Mouse (Mus musculus) kidney, postnatal 36 days (tissue): ENCODE results near the gene Cherp.

Experiments used
- DNase-seq, 2 experiments: peaks; one replicate each; pipeline ENCODE4 v3.0.0; 2021 to 2022; ENCODE audit warnings: mixed read lengths in 2 of 2

Gene Cherp

DNA sequence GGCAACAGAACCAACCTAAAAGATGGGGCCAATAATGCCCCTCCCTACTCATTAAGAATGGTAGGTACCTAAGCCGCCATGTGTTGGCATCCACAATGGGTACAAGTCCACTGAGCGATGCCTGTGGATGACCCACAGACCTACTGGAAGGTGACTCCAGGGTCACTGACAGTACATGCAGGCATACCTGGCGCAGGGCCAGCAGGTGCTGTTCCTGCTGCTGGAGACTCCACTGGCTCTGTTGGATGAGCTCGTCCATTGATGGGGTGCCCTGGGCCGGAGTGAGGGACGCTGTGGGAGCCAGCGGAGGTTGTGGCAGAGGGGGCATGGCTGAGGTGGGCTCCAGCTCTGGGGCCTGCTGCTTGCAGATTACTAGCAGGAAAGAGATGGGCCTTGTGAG lies 4.3 kb downstream of the Cherp start:
- peak; percentile 20 to 68 for DNase-seq

DNA sequence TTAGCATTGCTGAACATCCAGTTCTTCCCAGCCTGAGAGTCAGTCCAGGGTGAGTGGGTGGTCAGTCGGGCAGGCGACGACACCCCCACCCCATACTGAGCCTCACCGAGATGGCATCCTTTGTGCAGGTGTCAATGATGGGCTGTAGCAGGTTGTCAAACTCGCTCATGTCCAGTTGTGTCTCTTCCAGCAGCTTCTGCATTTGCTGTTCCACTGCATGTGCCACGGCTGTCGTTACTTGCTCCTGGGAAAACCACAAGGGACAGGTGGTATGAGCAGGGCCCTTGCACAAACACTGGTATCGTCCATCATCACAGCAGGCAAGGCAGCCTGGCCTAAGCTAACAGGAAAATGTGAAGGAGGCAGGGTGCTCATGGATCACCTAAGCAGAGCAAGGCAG lies 5.0 kb downstream of the Cherp start:
- no peak for DNase-seq

DNA sequence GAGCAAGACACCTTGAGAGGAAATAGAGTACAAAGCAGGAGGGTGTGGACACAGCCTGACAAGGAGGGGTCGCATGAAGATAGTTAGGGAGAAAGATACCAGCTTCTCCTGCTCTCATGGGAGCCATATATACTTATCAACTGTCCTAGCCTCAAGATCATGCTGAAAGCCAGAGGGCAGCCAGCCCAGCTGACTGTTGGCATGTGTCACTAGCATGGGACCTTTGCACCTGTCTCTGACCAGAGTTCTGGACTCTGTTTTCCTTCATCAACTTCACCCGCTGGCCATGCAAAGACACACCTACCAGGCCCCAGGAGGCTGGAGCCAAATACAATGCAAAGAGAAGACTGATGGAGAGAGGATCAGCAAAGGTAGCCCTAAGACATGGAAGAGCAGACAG lies 5.8 kb downstream of the Cherp start:
- peak; percentile 48 to 66 for DNase-seq

DNA sequence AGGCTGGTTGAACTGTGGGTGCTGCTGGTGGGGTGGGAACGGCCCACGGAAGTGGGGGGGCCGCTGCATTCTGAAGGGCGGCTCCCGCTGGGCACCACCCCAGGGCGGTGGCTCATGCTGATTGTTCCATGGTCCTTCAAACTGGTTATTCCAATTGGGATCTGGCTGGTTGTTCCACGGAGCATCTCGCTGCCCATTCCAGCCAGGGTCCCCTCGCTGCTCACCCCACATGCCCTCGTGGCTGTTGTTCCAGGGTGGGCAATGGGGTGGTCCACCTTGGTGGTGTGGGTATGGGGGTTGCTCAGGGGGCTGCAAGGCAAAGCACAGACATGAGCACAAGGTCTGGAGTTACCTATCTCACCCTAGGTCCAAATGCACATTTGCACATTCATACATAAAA lies 10.8 kb downstream of the Cherp start:
- no peak for DNase-seq

DNA sequence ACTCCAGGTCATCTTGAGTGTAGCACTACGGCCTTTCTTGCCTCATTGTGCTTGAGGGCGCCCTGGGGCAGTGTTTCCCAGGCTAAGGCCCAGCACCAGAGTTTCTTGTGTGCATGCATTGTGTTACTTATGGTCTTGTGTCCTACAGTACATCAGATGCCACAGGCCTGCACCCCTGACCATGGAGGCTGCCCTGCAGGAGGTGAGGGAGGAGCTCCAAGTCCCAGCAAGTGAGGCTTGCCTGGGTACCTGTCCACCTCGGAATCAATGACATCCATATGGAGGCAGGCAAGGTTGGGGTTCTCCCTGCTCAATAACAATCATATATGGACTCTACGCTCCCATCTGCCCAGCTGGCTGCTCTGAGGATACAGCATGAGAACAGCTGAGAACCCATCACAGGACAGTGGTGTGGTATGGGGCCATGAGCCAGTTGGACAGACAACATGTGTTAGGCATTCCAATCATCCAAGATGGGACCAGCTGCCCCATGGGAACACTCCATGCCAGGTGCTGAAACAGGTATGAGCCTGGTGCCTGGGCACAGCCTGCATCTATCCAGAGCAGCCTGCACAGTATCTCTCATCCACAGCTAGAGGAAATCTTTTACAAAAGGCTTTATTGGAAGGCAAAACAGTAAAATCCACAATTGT lies 15.0 kb downstream of the Cherp start:
- DNase-seq, result no peak

DNA sequence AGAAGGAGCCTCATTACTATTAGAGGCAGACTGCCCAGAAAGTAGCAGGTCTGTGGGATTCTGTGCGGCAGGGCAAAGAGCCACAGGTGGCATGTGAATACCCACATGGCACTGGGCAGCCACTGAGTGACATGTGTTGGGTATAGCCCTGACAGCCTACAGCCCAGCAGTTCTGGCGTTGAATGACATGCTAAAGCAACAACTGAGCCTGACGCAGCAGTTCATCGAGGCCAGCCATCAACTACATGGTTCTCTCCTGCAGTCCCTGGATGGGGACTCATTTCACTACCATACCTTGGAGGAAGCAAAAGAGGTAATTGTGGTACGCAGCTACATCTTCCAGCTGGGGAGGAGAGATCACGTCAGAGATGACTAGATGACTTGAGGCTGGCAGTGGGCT lies 16.6 kb downstream of the Cherp start:
- DNase-seq, result no peak

DNA sequence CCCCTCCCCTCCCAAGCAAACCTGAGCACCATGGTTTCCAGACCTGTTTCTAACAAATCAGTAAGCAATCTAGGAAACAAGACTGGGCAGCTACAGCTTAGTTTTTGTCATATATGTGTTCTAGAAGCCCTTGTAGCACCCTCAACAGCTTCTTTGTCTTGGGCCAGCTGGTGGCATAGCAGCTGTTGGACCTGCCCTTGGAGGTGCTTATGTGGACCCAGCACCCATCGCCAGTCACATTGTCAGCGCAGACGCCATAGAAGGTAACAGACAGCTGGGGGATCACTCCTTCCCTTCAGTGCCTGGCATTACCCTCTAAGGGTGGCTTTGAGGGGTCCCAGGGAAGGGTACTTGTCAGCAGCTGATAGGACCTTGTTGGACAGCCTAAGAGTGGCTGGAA lies 17.2 kb downstream of the Cherp start:
- no peak for DNase-seq

DNA sequence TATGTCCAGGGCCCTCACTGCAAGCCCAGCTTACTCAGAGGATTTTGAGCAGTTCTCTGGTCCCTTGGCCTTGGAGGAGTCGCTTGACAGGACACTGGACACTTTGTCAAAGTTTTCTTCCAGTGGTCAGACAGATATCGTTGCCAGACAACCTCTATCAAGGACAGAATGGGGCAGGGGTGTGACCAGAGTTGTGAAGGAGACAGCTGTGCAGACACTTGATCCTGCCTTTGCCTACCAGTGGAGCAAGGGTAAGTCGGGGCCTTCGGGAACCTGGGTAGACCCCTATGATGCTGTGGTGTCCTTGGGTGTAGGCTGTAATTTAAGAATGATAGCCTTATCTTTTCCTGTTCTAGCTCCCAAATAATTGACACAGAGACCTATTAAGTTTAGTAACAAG lies 19.7 kb downstream of the Cherp start:
- DNase-seq, result no peak

DNA sequence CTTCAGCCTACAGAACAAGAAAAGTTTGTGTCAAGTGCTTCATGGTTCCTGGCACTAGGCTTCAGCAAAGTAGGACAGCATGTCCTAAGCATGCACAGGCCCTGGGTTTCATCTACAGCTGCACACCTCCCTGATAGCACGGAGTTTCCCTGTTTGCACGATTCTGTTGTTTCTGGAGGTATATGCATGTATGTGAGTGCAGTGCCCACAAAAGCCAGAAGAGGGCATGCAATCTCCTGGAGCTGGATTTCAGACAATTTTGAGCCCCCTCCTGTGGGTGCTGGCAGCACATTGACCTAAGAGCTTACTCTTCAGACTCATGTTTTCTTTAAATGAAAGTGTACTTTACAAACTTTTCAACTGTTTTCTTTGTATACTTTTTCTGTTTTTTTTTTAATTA lies 21.1 kb downstream of the Cherp start:
- DNase-seq, result no peak

DNA sequence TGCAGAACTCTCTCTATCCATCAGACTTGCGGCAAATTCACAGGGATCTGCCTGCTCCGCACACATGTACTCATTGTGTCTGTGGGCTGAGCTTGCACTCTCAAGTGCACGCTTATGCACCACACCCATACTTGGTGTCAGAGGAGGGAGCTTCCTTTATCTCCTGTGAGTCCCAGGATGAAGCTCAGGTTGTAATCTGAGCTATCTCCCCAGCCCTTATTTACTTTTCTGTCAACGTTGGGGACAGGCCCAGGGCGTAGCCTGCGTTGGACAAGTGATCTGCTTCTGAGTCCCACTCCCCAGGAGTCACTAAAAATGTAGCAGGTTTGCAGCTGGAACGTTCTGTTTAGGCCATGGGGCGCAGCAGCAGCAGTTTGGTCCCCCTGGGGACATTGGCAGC lies 23.5 kb downstream of the Cherp start:
- no peak for DNase-seq

DNA sequence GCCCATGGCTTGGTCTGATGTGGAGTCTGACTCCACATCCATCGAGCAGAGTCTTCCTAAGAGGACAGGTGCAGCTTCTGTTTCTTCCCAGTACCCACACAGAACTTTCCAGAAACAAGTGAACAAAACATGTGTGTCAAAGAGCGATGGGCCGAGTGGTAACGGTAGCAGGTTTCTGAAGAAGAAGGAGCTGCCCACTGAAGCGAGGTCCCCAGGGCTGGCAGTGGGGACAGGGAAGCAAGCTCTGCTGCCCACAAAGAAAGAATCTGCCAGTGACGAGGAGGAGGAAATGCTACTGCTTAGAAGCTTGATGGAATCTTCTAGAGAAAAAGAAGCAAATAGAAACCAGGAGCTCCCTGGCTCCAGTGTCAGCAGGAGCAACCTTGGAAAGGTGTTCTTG lies 30.0 kb downstream of the Cherp start:
- DNase-seq, result no peak

DNA sequence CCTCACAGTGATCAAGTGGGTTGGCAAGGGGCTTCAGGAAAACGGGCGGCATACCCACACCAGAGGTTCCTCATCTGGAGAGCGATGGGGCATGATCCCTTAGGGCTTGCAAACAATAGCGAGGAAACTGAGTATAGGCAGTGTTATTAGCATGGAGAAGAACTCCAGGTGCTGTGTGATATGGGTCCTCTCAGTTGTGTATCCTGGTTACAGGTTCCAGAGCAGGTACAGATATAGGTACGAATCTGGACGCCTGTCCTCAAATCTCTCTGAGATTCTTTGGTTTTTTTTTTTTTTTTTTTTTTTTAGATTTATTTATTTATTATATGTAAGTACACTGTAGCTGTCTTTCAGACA lies 31.1 kb downstream of the Cherp start:
- no peak for DNase-seq

DNA sequence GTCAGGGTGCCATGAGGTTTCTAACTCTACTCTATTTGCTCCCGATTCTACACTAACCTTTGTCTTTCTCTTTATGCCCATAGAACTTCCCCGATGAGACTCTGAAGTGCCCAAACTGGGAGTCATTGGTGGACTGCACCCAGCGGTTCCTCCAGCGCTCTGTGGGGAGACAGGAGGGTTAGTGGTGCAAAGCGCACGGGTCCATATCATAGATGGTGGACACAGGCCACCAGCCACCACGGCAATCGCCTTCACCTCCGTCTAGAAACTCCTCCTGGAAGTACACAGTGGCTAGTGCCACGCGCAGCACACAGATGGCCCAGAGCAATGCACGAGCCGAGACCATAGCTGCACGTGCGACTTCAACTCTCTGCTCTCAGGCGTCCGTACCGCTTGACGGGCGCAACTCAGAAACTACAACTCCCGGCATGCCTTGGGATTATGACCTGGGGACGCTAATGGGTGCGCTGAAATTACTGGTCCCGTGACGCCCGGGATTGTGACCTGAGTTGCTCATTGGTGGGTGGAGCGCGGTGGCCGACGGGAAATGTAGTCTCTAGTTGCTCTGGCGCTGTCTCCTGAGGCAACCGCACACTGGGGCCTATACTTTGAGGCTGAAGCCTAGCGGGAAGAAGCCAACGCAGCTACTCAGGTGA lies 31.6 kb downstream of the Cherp start, which contains the start of the genes Calr3 and 1700030K09Rik:
Calr3 (minus strand) TSS at position 533 of the 656 bp plus-strand sequence.
1700030K09Rik (plus strand) TSS at position 543 of the 656 bp plus-strand sequence.
- DNase-seq, result peak; percentile 99 to 100

DNA sequence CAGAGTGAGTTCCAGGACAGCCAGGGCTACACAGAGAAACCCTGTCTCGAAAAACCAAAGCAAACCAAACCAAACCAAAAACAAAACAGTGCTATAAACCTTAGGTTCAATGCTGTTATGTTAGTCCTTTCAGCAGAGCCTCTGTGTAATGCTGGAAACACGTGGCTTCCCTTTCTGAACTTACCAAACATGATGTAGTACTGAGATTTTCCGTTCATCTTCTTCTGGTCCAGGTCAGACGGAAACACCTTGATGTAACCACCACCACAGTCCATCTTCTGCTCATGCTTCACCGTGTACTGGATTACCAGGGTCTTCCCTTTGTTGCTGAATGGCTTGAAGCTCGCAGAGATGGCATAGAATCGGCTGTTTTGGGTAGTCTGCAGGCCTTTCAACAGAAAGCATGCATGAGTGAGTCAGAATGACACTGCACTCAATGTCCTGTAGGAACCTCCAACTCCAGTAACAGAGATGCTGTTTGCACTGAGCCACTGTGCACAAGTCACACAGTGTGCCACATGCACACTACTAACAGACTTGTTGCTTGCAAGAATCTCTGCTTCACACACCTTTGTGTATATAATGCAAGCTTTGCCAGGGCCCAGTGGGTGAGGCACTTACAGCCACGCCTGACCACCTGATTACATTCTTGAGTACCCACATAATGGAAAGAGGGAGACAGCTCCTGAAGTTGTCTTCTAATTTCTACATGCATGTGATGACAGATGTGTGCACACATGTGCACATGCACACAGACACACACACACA lies 36.6 kb downstream of the Cherp start:
- no peak for DNase-seq

DNA sequence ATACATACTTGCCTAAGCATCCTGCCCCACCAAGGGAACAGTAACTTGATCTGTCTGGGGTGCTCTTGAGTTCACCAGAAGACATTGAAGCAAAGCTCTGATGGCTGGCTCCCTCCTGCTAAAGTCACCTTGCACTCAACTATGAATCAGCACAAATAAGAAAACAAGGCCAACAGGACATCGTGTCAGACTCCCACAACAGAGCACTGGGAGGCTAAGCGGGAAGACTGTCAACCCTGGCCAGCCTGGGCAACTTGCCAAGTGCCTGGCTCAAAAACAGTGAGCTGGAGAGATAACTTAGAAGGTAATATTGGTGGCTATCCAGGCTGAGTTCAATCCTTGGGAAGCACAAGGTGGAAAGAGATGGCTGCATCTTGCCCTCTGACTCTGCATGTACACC lies 40.1 kb downstream of the Cherp start:
- peak; percentile 52 to 82 for DNase-seq

DNA sequence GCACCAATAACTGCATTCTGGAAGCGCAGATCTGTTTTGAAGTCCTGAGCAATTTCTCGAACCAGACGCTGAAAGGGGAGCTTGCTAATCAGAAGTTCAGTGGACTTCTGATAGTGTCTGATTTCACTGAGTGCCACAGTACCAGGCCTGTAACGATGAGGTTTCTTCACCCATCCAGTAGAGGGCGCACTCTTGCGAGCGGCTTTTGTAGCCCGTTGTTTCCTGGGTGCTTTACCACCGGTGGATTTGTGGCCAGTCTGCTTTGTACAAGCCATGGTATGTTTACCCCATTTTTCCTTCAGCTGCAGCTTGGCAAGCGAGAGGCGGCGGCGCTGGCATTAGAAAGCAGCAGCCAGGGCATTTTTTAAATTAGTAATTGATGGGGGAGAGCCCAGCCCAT lies 45.4 kb downstream of the Cherp start:
- DNase-seq, result peak in 1 of 2 experiments; percentile 68

DNA sequence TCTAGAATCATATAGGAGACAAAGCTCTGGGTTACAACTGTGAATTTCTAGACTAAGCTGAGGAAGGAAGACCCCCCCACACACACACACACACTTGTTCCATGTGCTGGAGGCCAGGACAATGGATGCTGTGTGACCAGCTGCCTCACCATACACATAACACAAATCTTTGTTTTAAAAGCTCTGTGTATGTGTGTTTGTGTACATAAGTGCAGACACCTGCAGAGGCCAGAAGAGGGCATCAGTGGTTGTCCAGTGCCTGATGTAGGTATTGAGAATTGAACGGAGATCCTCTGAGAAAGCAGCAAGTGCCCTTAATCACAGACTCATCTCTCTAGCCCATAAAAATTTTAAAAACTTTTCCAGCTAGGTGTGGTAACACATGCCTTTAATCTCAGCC lies 52.1 kb downstream of the Cherp start:
- DNase-seq, result peak in 1 of 2 experiments; percentile 38

DNA sequence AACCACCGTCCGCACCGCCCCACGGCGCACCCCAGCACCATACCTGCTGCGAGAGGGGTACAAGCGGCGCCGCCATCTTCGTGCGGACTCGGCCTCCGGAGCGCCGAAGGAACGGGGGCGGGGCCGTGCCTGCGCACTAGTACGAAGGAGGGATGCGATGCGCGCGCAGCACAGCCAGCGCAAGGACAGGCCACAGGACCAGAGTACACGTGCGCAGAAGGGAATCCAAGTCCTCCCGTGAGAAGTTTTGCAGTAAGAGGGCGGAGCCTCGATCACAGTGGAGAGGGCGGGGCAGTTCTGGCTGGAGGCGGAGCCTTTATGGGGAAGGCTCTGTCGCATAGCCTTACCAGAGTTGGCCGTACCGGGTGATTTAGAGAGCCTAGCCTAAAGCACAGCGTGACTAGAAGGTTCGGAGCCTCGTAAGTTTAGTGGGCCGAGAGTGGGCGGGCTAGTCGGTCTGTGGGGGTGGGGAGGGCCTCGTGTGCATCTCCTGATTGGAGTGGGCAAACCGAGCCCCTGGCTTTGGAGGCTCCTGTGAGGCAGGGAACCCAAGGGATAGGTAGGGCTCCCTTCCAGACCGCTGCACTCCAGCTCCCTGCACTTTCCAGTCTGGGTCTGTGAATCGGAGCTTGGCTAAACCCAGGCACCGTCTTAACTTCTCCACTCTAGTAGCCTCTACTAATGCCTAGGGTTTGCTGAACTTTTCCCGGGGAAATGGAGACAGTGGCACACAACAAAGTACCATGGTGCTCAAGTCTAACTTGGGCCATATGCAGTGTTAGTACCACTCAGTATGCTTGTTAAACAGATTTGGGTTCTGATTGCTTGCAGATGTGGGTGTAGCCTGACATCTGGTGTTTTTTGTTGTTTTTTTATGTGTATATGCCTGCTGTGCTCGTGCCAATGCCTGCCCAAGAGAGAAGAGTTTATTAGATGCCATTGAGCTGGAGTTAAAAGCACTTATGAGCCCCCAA lies 53.4 kb downstream of the Cherp start, which contains the start of gene Eps15l1:
Eps15l1 (minus strand) TSS at position 99 of the 974 bp plus-strand sequence.
- DNase-seq, result peak; percentile 100

DNA sequence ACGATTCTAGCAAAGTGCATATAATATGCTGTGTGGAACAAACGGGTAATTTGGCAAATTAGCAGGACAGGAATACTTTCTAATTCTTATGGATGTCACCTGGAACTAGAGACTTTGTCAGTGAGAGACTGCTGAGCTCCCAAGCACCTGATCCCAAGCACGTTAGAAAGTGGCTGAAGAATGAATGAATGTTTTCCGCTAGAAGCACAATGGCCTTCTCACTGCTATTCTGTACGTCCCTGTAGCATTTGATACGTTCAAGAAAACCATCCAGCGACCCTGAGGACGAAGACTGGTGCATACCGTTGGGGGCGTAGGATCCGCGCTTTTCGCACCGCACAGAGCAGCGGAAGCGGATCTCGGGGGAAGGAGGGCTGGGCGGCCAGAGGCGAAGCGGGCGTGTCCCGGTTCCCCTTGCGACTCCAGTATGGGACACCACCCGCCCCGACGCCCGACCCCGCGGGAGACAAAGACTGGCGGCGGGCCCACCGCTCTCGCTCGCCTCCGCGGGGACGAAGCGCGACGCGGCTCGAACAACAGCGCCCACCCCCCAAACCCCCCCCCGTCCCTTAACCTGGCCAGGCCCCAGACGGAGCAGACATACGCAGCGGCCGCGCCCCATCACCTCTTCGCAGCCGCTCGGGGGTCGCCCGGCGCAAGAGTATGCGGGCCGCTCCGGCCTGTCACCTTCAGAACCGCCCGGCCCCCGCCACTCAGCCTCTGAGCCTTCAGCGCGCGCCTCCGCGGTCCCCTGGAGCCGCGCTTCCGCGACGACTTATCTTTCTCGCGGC lies 54.3 kb downstream of the Cherp start:
- peak in 1 of 2 experiments; percentile 58 for DNase-seq

DNA sequence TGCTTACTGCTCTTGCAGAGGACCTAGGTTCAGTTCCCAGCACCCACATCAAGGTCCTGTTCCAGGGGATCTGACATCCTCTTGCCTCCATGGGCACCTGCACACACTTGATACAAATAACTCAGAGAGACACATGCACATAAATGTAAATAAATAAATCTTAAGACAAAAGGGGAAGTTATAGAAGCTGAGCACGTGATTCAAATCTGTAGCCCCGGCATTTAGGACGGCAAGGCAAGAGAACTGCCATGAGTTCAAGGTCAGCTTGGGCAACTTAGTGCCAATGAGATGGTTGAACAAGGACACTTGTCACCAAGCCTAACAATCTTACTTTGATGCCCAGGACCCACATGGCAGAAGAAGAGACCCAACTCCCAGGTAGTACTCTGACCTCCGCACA lies 57.0 kb downstream of the Cherp start:
- DNase-seq, result no peak

DNA sequence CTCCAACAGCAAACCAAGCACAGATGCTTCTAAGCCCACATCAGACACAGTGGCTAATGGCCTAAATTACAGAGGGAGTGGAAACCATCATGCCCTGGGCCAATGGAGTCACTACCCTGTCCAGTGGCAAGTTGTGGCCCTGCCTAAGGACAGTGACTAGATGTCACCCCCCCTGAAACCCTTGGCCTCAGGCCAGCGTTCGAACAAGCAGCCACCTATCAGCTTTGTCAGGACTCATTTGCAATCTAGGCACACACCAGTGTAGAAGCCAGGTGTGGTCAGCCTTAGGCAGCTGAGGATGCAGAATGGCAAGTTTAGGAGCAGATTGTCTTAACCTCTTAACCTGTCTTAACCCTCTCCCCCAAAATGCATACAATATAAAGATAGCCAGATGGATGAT lies 59.8 kb downstream of the Cherp start:
- DNase-seq, result no peak

DNA sequence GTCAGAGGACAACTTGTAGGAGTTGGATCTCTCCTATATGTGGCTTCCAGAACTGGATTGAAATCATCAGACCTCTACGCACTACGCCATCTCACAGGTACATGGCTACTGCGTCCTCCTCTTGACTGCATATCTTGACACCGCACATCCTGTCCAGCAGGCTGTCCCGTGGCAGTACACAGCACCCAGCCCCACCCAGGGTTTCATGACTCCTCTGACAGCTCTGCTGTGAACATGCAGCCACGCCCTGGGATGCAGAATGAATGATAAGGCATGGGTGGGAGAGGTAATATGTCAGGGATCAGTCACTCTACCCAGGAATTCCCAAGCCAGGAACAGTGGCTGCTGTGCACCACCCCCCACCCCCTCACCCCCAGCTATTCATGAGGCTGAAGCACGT lies 61.2 kb downstream of the Cherp start:
- DNase-seq, result no peak
